Mouse (Mus musculus): ENCODE data around the gene Izumo1. TPM values are rescaled to one million over a fixed set of nuclear protein-coding genes. Genes with fewer than 3 reads are reported as not detected.
"Not testable (repeated sequence)": the region's sequence is repeated elsewhere in the genome, so short reads cannot be mapped to it uniquely, and the experiment has no call there.

Izumo1 gene
- polyA plus RNA-seq, 1 experiment: not detected

DNA sequence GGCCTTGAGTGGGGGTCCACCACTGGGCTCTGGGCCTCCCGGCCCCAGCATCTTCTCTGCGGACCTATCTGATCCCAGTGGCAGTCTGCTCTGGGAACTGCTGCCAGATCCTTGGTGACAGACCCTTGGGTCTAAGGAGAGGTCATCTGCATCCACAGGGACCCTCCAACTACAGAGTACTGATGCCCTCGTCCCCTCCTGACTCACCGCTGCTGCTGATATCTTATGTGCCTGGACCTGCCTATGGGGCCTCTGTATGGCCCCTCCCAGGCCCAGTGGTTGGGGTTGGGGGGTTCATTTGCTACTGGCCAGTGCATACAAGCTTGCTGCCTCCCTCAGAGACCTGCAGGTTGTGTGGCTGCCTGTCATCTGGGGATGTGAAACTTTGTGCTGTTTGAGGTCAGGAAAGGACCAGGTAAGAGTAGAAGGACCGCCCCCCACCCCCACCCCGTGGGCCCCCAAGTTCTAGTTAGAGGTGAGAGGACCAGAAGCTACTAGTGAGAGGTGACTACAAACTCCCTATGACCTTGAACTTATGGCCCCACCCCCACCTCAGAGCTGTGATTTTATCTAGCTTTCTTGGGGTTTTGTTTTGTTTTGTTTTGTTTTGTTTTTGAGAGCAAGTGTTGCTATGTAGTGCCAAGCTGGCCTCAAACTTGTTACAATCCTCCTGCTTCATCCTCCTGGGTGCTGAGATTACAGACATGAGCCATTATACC lies 23.4 kb downstream of the Izumo1 start:
- Histone ChIP-seq H3K4me1 (ENCODE audit: control insufficient read depth, insufficient read depth, low read length) (peaks cover 25% of the 10 kb centered on the region), H3K4me3 (ENCODE audit: insufficient read depth, low read depth, low read length) (peak overlapping the region; percentile 47), H3K27ac (ENCODE audit: insufficient read depth, low read depth, low read length) (peak overlapping the region; percentile 57)
- WGBS: 66% methylated on average over 6 of the region's 6 CpGs
- no peak for TF ChIP-seq CTCF (IDR thresholded peaks at IDR 0.05; ENCODE audit: insufficient read depth, low read depth, low read length)
- TF ChIP-seq POLR2A (IDR thresholded peaks at IDR 0.05; ENCODE audit: insufficient read depth, low read depth, low read length): no peak

DNA sequence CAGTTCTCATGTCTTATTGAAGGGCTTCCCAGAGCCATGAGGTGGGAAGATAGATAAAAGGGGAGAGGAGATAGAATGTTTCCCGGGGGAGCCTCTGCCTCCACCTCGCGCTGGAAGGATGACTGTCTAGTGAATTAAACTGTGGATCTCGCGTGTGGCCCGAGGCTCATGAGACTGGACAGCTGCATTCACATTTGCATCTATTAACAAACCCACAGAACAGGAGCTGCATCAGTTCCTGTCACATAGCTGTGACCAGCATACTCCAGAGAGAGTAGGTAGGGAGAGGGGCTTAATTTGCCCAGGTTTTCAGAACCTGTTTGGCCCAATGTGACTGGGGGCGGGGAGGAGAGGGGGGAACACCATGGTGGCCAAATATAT lies 24.0 kb downstream of the Izumo1 start:
- H3K4me1 ChIP-seq (ENCODE audit: control insufficient read depth, insufficient read depth, low read length): peaks cover 25% of the 10 kb centered on the region
- H3K27ac ChIP-seq (ENCODE audit: insufficient read depth, low read depth, low read length): no peak overlapping the region
- H3K4me3 ChIP-seq (ENCODE audit: insufficient read depth, low read depth, low read length): no peak overlapping the region
- WGBS: 90% methylated on average over 7 of the region's 7 CpGs
- TF ChIP-seq POLR2A (IDR thresholded peaks at IDR 0.05; ENCODE audit: insufficient read depth, low read depth, low read length) (no peak), CTCF (IDR thresholded peaks at IDR 0.05; ENCODE audit: insufficient read depth, low read depth, low read length) (no peak)

DNA sequence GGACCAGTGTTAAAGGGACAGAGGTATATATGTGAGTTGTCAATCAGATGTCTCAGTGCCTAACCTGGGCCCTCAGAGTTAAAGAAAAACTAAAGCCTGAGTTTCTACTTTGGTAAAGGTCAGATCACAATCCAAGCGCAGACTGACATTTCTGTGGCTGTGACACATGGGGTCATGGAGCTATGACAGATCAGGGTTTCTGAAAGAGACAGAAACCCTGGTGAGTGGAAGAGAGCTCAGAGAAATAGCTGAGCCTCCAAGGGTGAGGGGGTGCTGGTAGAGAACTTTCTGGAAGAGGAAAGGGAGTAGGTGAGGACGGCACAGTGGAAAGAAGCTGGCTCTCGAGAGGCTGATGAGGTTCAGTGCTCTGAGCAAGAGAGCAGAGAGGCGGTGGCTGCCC lies 25.1 kb downstream of the Izumo1 start:
- WGBS: 84% methylated on average over 4 of the region's 4 CpGs
- Histone ChIP-seq H3K4me3 (ENCODE audit: insufficient read depth, low read depth, low read length) (no peak overlapping the region), H3K27ac (ENCODE audit: insufficient read depth, low read depth, low read length) (no peak overlapping the region), H3K4me1 (ENCODE audit: control insufficient read depth, insufficient read depth, low read length) (peaks cover 25% of the 10 kb centered on the region)
- TF ChIP-seq POLR2A (IDR thresholded peaks at IDR 0.05; ENCODE audit: insufficient read depth, low read depth, low read length) (no peak), CTCF (IDR thresholded peaks at IDR 0.05; ENCODE audit: insufficient read depth, low read depth, low read length) (no peak)

DNA sequence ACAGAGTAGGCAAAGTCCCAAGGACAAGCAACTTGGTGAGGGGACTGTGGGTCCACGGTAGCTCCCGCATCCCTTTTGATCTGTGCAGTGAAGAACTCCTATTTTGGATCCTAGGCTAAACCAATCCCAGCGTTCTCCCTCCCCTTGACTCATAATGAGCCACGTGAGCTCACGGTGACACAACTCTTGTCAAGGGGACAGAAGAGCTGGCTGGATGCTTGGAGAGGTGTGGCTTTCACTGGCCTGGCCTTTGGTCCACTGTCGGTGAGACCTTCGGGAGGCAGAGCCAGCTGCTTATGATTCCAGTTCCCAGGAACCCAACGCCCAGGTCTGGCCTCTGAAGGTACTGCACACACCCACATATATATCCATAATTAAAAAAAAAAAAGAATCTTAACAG lies 27.7 kb downstream of the Izumo1 start:
- no peak overlapping the region for H3K4me3 ChIP-seq (ENCODE audit: insufficient read depth, low read depth, low read length)
- no peak overlapping the region for H3K27ac ChIP-seq (ENCODE audit: insufficient read depth, low read depth, low read length)
- peaks cover 8% of the 10 kb centered on the region for H3K4me1 ChIP-seq (ENCODE audit: control insufficient read depth, insufficient read depth, low read length)
- no peak for TF ChIP-seq CTCF (IDR thresholded peaks at IDR 0.05; ENCODE audit: insufficient read depth, low read depth, low read length)
- no peak for TF ChIP-seq POLR2A (IDR thresholded peaks at IDR 0.05; ENCODE audit: insufficient read depth, low read depth, low read length)
- 74% methylated on average over 8 of the region's 8 CpGs for WGBS

DNA sequence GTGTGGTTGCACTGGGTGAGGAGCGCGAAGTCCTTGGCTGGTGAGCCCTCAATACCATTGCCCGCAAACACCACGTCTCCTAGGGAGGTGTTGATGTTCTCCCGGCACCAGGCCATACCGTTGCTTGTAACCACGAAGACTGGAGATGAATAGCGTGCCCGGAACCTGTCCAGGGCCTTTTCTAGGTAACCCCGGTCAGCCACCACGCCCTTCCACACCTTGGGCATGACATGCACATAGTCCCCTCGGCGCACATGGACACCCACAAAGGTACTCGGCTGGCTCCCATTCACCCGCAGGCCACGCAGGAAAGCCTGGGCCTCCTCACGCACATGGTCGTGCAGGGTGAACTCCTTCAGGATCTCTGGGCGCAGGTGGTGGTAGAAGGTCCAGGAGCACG lies 28.9 kb downstream of the Izumo1 start:
- 95% methylated on average over 20 of the region's 20 CpGs for whole genome bisulfite sequencing
- H3K4me1 ChIP-seq (ENCODE audit: control insufficient read depth, insufficient read depth, low read length); H3K4me3 ChIP-seq (ENCODE audit: insufficient read depth, low read depth, low read length); H3K27ac ChIP-seq (ENCODE audit: insufficient read depth, low read depth, low read length): not testable (repeated sequence)

DNA sequence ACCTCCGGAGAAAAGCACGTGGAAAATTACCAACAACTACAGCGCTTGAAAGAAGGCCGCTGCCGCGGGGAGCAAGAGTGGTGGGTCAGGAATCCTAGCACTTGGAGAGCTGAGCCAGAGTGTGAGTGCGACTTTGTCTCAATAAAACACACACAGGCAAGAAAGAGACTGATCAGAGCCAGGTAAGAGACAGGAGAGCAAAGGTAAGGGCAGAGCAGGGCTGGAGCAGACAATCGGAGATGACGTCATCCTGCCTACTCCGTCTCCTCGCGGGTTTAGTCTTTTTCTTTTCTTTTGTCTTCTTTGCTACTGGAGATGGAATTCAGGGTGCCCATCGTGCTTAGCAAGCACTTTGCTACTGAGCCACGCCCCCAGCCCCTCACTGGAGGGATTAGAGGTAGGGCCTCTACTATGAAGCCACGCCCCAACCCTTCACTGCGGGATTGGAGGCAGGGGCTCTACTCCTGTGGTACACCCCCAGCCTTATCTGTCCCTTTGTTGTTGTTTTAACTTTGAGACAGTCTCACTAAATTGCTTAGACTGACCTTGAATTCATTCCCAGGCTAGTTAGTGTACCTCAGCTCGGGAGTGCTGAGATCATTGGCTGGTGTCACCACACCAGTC lies 32.9 kb downstream of the Izumo1 start:
- peaks cover 8% of the 10 kb centered on the region for H3K4me1 ChIP-seq (ENCODE audit: control insufficient read depth, insufficient read depth, low read length)
- 29% methylated on average over 17 of the region's 17 CpGs for WGBS
- TF ChIP-seq POLR2A (IDR thresholded peaks at IDR 0.05; ENCODE audit: insufficient read depth, low read depth, low read length): no peak
- TF ChIP-seq CTCF (IDR thresholded peaks at IDR 0.05; ENCODE audit: insufficient read depth, low read depth, low read length): no peak

DNA sequence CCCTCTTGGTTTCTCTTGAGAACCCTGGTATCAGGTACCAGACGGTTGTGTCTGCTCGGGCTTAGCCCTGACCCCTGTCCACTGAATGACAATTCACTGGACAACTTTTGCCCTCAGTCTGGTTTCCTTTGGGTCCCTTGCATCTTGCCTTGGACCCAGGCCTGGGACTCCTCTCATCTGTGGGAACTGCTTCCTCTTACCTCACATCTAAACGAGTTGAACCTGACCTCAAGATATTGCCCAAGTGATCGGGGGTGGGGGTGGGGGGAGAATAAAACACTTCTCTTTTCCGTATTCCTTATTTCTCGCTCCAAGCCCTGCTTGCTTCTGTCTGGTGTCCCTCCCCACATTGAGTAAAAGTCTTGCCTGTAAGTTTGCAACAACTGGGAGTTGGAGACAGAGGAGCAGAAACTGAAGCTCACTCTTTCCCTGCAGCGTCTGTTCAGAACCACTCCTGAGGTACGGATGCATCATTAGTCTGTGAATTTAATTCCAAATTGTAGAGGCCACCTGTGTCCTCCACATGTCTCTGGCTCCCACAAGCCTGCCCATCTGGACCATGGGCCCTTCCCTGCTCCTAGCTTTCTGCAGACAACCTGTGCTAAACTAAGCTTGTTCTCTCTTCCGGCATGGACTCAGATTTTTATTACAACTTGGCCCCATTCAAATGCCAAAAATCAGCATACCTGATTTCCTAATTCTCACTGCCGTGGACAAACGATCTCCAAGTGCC lies 39.3 kb downstream of the Izumo1 start:
- Histone ChIP-seq H3K27ac (ENCODE audit: insufficient read depth, low read depth, low read length) (no peak overlapping the region), H3K4me1 (ENCODE audit: control insufficient read depth, insufficient read depth, low read length) (peaks cover under 1% of the 10 kb centered on the region; the same call in 1 of the 2 replicates), H3K4me3 (ENCODE audit: insufficient read depth, low read depth, low read length) (no peak overlapping the region)
- TF ChIP-seq POLR2A (IDR thresholded peaks at IDR 0.05; ENCODE audit: insufficient read depth, low read depth, low read length) (no peak), CTCF (IDR thresholded peaks at IDR 0.05; ENCODE audit: insufficient read depth, low read depth, low read length) (no peak)
- WGBS: 85% methylated on average over 11 of the region's 11 CpGs

More for the DNA sequence above, 32.9 kb downstream of the Izumo1 start:
- Histone ChIP-seq H3K27ac (ENCODE audit: insufficient read depth, low read depth, low read length) (no peak overlapping the region), H3K4me3 (ENCODE audit: insufficient read depth, low read depth, low read length) (peak overlapping the region; percentile 3; the same call in 1 of the 2 replicates)

DNA sequence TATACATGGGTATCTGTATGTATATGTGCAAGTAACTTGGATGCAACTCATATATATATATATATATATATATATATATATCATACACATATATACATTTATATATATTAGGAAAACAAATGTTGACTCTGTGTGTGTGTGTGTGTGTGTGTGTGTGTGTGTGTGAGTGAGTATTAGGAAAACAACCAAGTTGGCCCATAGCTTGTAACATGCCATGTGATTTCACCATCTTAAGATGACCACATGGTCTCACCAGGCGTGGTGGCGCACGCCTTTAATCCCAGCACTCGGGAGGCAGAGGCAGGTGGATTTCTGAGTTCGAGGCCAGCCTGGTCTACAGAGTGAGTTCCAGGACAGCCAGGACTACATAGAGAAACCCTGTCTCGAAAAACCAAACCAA lies 40.1 kb downstream of the Izumo1 start:
- not testable (repeated sequence) for H3K4me1 ChIP-seq (ENCODE audit: control insufficient read depth, insufficient read depth, low read length); H3K27ac ChIP-seq (ENCODE audit: insufficient read depth, low read depth, low read length); H3K4me3 ChIP-seq (ENCODE audit: insufficient read depth, low read depth, low read length)
- 94% methylated on average over 6 of the region's 6 CpGs for WGBS

Data from olfactory bulb, adult 2 months (tissue).